Mouse (Mus musculus): ENCODE results near the gene Gtf2h4. TPM values are rescaled to one million over a fixed set of nuclear protein-coding genes. Genes with fewer than 3 reads are reported as not detected.

Gene Gtf2h4
- polyA plus RNA-seq, 1 experiment from 2014 or later = 49.3 TPM

- Histone ChIP-seq H3K4me3 (ENCODE audit: low read depth, low read length) (peak overlapping the region; percentile 34), H3K4me2 (peak overlapping the region; percentile 72), H3K4me1 (ENCODE audit: insufficient read depth) (peaks cover 31% of the 10 kb centered on the region), H3K9me3 (ENCODE audit: low read depth, low read length) (peaks cover 4% of the 10 kb centered on the region; the same call in 1 of the 2 replicates), H3K27ac (ENCODE audit: low read depth) (peak overlapping the region; percentile 88), H3K9ac (peak overlapping the region; percentile 54; the same call in 1 of the 2 replicates), H3K36me3 (ENCODE audit: insufficient read depth) (peaks cover 12% of the 10 kb centered on the region; the same call in 1 of the 2 replicates), H3K27me3 (ENCODE audit: insufficient read depth, low read length) (no peaks in the 10 kb centered on the region; the same call in 1 of the 2 replicates)
- no peak for TF ChIP-seq CTCF (IDR thresholded peaks at IDR 0.05; ENCODE audit: low read depth)
- DNase-seq (peak; percentile 31), ATAC-seq (ENCODE audit: insufficient read depth) (no peak)
- 31% methylated on average over 5 of the region's 5 CpGs for WGBS
These were observed 25.0 kb upstream of the Gtf2h4 start for GRCm38 (mm10) chr17:35698501-35698883.

GRCm38 (mm10) chr17:35697759-35698500, 24.4 kb upstream of the Gtf2h4 start:
- peaks cover 17% of the 10 kb centered on the region for H3K36me3 ChIP-seq (ENCODE audit: insufficient read depth)
- 9% methylated on average over 16 of the region's 16 CpGs for WGBS
- H3K4me1 ChIP-seq (ENCODE audit: insufficient read depth) = peaks cover 31% of the 10 kb centered on the region
- H3K9me3 ChIP-seq (ENCODE audit: low read depth, low read length) = peaks cover 4% of the 10 kb centered on the region; the same call in 1 of the 2 replicates
- no peak for TF ChIP-seq CTCF (IDR thresholded peaks at IDR 0.05; ENCODE audit: low read depth)
- H3K4me3 ChIP-seq (ENCODE audit: low read depth, low read length) = peak overlapping the region; percentile 34
- H3K27me3 ChIP-seq (ENCODE audit: insufficient read depth, low read length) = no peaks in the 10 kb centered on the region; the same call in 1 of the 2 replicates
- H3K4me2 ChIP-seq = peak overlapping the region; percentile 72
- peak overlapping the region; percentile 54 for H3K9ac ChIP-seq
- peak; percentile 39 for DNase-seq
- peak overlapping the region; percentile 88 for H3K27ac ChIP-seq (ENCODE audit: low read depth)
- ATAC-seq (ENCODE audit: insufficient read depth) = peak; percentile 37

GRCm38 (mm10) chr17:35697429-35697758, 23.9 kb upstream of the Gtf2h4 start:
- 9% methylated on average over 1 of the region's 1 CpGs for WGBS
- Histone ChIP-seq H3K27me3 (ENCODE audit: insufficient read depth, low read length) (no peaks in the 10 kb centered on the region; the same call in 1 of the 2 replicates), H3K36me3 (ENCODE audit: insufficient read depth) (peaks cover 22% of the 10 kb centered on the region), H3K4me2 (peak overlapping the region; percentile 72), H3K9me3 (ENCODE audit: low read depth, low read length) (peaks cover 4% of the 10 kb centered on the region; the same call in 1 of the 2 replicates), H3K4me3 (ENCODE audit: low read depth, low read length) (peak overlapping the region; percentile 34), H3K4me1 (ENCODE audit: insufficient read depth) (peaks cover 27% of the 10 kb centered on the region), H3K9ac (peak overlapping the region; percentile 54), H3K27ac (ENCODE audit: low read depth) (peak overlapping the region; percentile 88)
- ATAC-seq (ENCODE audit: insufficient read depth) (no peak), DNase-seq (no peak)
- no peak for TF ChIP-seq CTCF (IDR thresholded peaks at IDR 0.05; ENCODE audit: low read depth)

- Histone ChIP-seq H3K9ac (peak overlapping the region; percentile 54), H3K27me3 (ENCODE audit: insufficient read depth, low read length) (no peaks in the 10 kb centered on the region; the same call in 1 of the 2 replicates), H3K4me1 (ENCODE audit: insufficient read depth) (peaks cover 20% of the 10 kb centered on the region; the same call in 1 of the 2 replicates), H3K4me3 (ENCODE audit: low read depth, low read length) (peak overlapping the region; percentile 6; the same call in 1 of the 2 replicates), H3K27ac (ENCODE audit: low read depth) (peak overlapping the region; percentile 36; the same call in 1 of the 2 replicates), H3K9me3 (ENCODE audit: low read depth, low read length) (peaks cover 4% of the 10 kb centered on the region; the same call in 1 of the 2 replicates), H3K4me2 (peak overlapping the region; percentile 72), H3K36me3 (ENCODE audit: insufficient read depth) (peaks cover 29% of the 10 kb centered on the region)
- TF ChIP-seq CTCF (IDR thresholded peaks at IDR 0.05; ENCODE audit: low read depth) = no peak
- ATAC-seq (ENCODE audit: insufficient read depth) (no peak), DNase-seq (peak; percentile 9)
- WGBS = 23% methylated on average over 6 of the region's 6 CpGs
These were observed 23.2 kb upstream of the Gtf2h4 start for GRCm38 (mm10) chr17:35696691-35697090.

GRCm38 (mm10) chr17:35695289-35695688, 21.8 kb upstream of the Gtf2h4 start:
- no peak overlapping the region for H3K4me2 ChIP-seq
- peaks cover 43% of the 10 kb centered on the region for H3K36me3 ChIP-seq (ENCODE audit: insufficient read depth)
- no peak overlapping the region for H3K9ac ChIP-seq
- TF ChIP-seq CTCF (IDR thresholded peaks at IDR 0.05; ENCODE audit: low read depth) = peak; percentile 61
- no peak overlapping the region for H3K4me3 ChIP-seq (ENCODE audit: low read depth, low read length)
- H3K27ac ChIP-seq (ENCODE audit: low read depth) = no peak overlapping the region
- 97% methylated on average over 2 of the region's 2 CpGs for WGBS
- peak; percentile 75 for DNase-seq
- no peaks in the 10 kb centered on the region; the same call in 1 of the 2 replicates for H3K27me3 ChIP-seq (ENCODE audit: insufficient read depth, low read length)
- ATAC-seq (ENCODE audit: insufficient read depth) = no peak
- H3K9me3 ChIP-seq (ENCODE audit: low read depth, low read length) = peaks cover 4% of the 10 kb centered on the region; the same call in 1 of the 2 replicates
- peaks cover 19% of the 10 kb centered on the region; the same call in 1 of the 2 replicates for H3K4me1 ChIP-seq (ENCODE audit: insufficient read depth)

- WGBS = 84% methylated on average over 5 of the region's 5 CpGs
- DNase-seq (no peak), ATAC-seq (ENCODE audit: insufficient read depth) (no peak)
- no peak overlapping the region for H3K4me3 ChIP-seq (ENCODE audit: low read depth, low read length)
- peaks cover 15% of the 10 kb centered on the region; the same call in 1 of the 2 replicates for H3K4me1 ChIP-seq (ENCODE audit: insufficient read depth)
- H3K4me2 ChIP-seq = no peak overlapping the region
- H3K9me3 ChIP-seq (ENCODE audit: low read depth, low read length) = peaks cover 4% of the 10 kb centered on the region; the same call in 1 of the 2 replicates
- H3K36me3 ChIP-seq (ENCODE audit: insufficient read depth) = peaks cover 55% of the 10 kb centered on the region
- H3K27ac ChIP-seq (ENCODE audit: low read depth) = no peak overlapping the region
- H3K9ac ChIP-seq = no peak overlapping the region
- TF ChIP-seq CTCF (IDR thresholded peaks at IDR 0.05; ENCODE audit: low read depth) = no peak
- H3K27me3 ChIP-seq (ENCODE audit: insufficient read depth, low read length) = no peaks in the 10 kb centered on the region
These were observed 20.4 kb upstream of the Gtf2h4 start for GRCm38 (mm10) chr17:35693906-35694305.

GRCm38 (mm10) chr17:35692368-35692767, 18.8 kb upstream of the Gtf2h4 start:
- Histone ChIP-seq H3K9ac (no peak overlapping the region), H3K27ac (ENCODE audit: low read depth) (no peak overlapping the region), H3K27me3 (ENCODE audit: insufficient read depth, low read length) (no peaks in the 10 kb centered on the region), H3K4me1 (ENCODE audit: insufficient read depth) (0 out of 2 replicates have a peak, but pooled peaks cover 4% of the 10 kb centered on the region), H3K9me3 (ENCODE audit: low read depth, low read length) (peaks cover 4% of the 10 kb centered on the region; the same call in 1 of the 2 replicates), H3K36me3 (ENCODE audit: insufficient read depth) (peaks cover 70% of the 10 kb centered on the region), H3K4me2 (no peak overlapping the region), H3K4me3 (ENCODE audit: low read depth, low read length) (no peak overlapping the region)
- DNase-seq = no peak
- no peak for TF ChIP-seq CTCF (IDR thresholded peaks at IDR 0.05; ENCODE audit: low read depth)
- no peak for ATAC-seq (ENCODE audit: insufficient read depth)
- 75% methylated on average over 4 of the region's 4 CpGs for WGBS

Data from lung, embryonic 14.5 days (tissue).